Mouse (Mus musculus) left cerebral cortex, postnatal 36 days (tissue): ENCODE measurements at regions not wholly inside any gene's neighbourhood (a gene's known extent, or its start where the extent isn't known, plus 50 kb on each side); places are given as distances from the start of the nearest gene placed in this dataset.

ENCODE experiments used
- DNase-seq, 2 experiments: peaks; one replicate each; pipeline ENCODE4 v3.0.0; 2021 to 2022; ENCODE audit warnings: low spot score in 2 of 2, mixed read lengths in 1 of 2
- intact Hi-C: fragments of 180-260 bp; cut with DNase I; formaldehyde crosslinking; loops from one replicate; pipeline ENCODE4 v1.15.1; 2025

GRCm38 (mm10) chr17:65193341-65193740 is 347.2 kb downstream of the Tmem232 start:
- no peak for DNase-seq
- intact Hi-C loops, result no loop called here

GRCm38 (mm10) chr17:65192432-65193059 is 348.0 kb downstream of the Tmem232 start:
- intact Hi-C loops, result no loop called here
- DNase-seq, result no peak

GRCm38 (mm10) chr17:65190839-65191591 is 349.6 kb downstream of the Tmem232 start:
- no peak for DNase-seq
- intact Hi-C loops, result no loop called here

- intact Hi-C loops, result no loop called here
- DNase-seq, result no peak
These were observed 345.3 kb upstream of the 4930583I09Rik start for GRCm38 (mm10) chr17:65181164-65181563.

GRCm38 (mm10) chr17:65175770-65176169 is 339.9 kb upstream of the 4930583I09Rik start:
- intact Hi-C loops, result loop anchor here (10.0 kb wide), 1 partner anchor 51 kb away; no protein-coding TSS in a partner anchor
- no peak for DNase-seq

- DNase-seq, result no peak
- intact Hi-C loops, result loop anchor here (10.0 kb wide), 1 partner anchor 49 kb away; no protein-coding TSS in a partner anchor
These were observed 338.2 kb upstream of the 4930583I09Rik start for GRCm38 (mm10) chr17:65174114-65174513.

GRCm38 (mm10) chr17:65173236-65173635 is 337.4 kb upstream of the 4930583I09Rik start:
- peak; percentile 32 to 45 for DNase-seq
- intact Hi-C loops, result loop anchor here (10.0 kb wide), 1 partner anchor 48 kb away; no protein-coding TSS in a partner anchor

- intact Hi-C loops, result loop anchor here (10.0 kb wide), 1 partner anchor 46 kb away; no protein-coding TSS in a partner anchor
- DNase-seq, result peak; percentile 65 to 74
These were observed 334.8 kb upstream of the 4930583I09Rik start for GRCm38 (mm10) chr17:65170691-65171090.

- intact Hi-C loops, result loop anchor here (10.0 kb wide), 1 partner anchor 45 kb away; no protein-coding TSS in a partner anchor
These were observed 334.2 kb upstream of the 4930583I09Rik start for GRCm38 (mm10) chr17:65169981-65170617.

GRCm38 (mm10) chr17:65146376-65146775 is 310.5 kb upstream of the 4930583I09Rik start:
- intact Hi-C loops, result no loop called here
- DNase-seq, result peak; percentile 24 to 42

More at GRCm38 (mm10) chr17:65169981-65170617, 334.2 kb upstream of the 4930583I09Rik start:
- DNase-seq, result no peak

GRCm38 (mm10) chr17:65114651-65115050 is 278.8 kb upstream of the 4930583I09Rik start:
- intact Hi-C loops, result no loop called here
- DNase-seq, result no peak

- intact Hi-C loops, result no loop called here
- DNase-seq, result no peak
These were observed 277.2 kb upstream of the 4930583I09Rik start for GRCm38 (mm10) chr17:65113121-65113520.

GRCm38 (mm10) chr17:65105622-65106021 is 269.8 kb upstream of the 4930583I09Rik start:
- intact Hi-C loops, result no loop called here
- DNase-seq, result peak in 1 of 2 experiments; percentile 11

- intact Hi-C loops, result no loop called here
- no peak for DNase-seq
These were observed 265.3 kb upstream of the 4930583I09Rik start for GRCm38 (mm10) chr17:65101157-65101556.

GRCm38 (mm10) chr17:65082249-65082648 is 246.4 kb upstream of the 4930583I09Rik start:
- DNase-seq, result no peak
- intact Hi-C loops, result no loop called here

GRCm38 (mm10) chr17:65081779-65082086 is 245.9 kb upstream of the 4930583I09Rik start:
- DNase-seq, result no peak
- intact Hi-C loops, result no loop called here

GRCm38 (mm10) chr17:65081072-65081778 is 245.4 kb upstream of the 4930583I09Rik start:
- intact Hi-C loops, result no loop called here
- no peak for DNase-seq

GRCm38 (mm10) chr17:65074878-65075277 is 239.0 kb upstream of the 4930583I09Rik start:
- no peak for DNase-seq
- intact Hi-C loops, result loop anchor here (10.0 kb wide), 1 partner anchor 250 kb away; no protein-coding TSS in a partner anchor

- intact Hi-C loops, result loop anchor here (10.0 kb wide), 1 partner anchor 254 kb away; no protein-coding TSS in a partner anchor
- peak; percentile 16 to 18 for DNase-seq
These were observed 235.2 kb upstream of the 4930583I09Rik start for GRCm38 (mm10) chr17:65071114-65071513.

GRCm38 (mm10) chr17:65066135-65066534 is 230.3 kb upstream of the 4930583I09Rik start:
- DNase-seq, result no peak
- intact Hi-C loops, result no loop called here
